Mouse (Mus musculus) cortical plate, adult 2 months (tissue): Measurements from ENCODE around the gene Srsf7.

Experiments used
- CTCF ChIP-seq: fragments of 200-500 bp; IDR thresholded peaks from 2 replicates; pipeline ENCODE4 v1.5.1; 2011; ENCODE audit warnings: mild to moderate bottlenecking, control low read depth, low read length; ENCODE audit not compliant: insufficient read depth; ENCODE audit errors: extremely low read depth
- POLR2A ChIP-seq: fragments of 200-500 bp; IDR thresholded peaks from 2 replicates; pipeline ENCODE4 v1.6.1; 2011; ENCODE audit warnings: mild to moderate bottlenecking, low read length, control low read depth; ENCODE audit not compliant: insufficient read depth; ENCODE audit errors: extremely low read depth

DNA sequence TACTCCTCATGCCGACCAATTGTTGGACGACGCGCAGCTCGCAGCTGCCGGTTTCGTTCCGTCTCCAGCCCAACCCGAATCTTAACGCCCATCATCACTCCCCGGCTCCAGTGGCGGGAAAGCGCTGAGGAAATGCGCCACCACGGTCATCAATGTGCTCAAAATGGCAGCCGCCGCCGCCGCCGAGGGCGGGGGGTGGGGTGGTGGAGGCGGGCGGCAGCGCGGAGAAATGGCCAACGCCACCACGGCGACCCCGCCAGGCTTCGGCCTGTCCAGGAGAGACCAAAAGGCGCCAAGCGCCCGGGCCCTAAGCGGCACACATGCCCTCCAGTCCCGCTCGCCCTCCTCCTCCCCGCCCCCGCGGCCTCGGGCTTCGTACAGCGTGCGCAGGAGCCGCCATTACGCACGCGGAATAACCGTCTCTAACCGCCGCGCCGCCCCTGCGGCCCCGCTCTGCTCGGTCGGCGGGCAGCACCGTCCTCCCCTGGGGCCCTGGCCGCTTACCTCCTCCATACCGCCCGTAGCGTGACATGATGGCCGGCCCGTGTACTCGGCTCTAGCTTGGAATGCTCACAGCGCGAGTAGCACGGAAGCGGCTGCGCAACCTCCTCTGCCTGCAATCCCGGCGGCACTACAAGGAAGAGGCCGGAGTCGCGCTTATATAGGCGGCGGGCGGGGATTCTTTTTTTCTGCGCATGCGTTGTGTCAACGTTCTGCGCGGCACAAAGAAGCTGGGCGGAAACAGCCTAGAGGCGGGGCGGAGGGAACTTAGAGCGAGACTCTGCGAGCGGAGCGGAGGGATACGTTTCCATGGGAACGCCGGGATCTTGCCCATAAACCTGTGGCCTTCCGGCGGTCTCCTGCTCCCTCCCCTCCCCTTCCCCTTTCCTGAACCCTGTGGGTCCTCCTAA, at the start of gene Srsf7, which contains the start of gene Ttc39d:
- TF ChIP-seq CTCF: no peak
- peak; percentile 100 for TF ChIP-seq POLR2A
